Mouse (Mus musculus) bone marrow macrophage, adult 2 months (primary cell): ENCODE results near the gene Tsr1. TPM values are rescaled to one million over a fixed set of nuclear protein-coding genes. Genes with fewer than 3 reads are reported as not detected.

Experiments used
- H3K27ac ChIP-seq: 2 replicates; pipeline ENCODE4 v1.5.1; 2012; ENCODE audit warnings: low read depth, low read length; ENCODE audit not compliant: insufficient read depth
- H3K4me1 ChIP-seq: 2 replicates; pipeline ENCODE4 v1.6.1; 2012; ENCODE audit warnings: low read length; ENCODE audit not compliant: control insufficient read depth, insufficient read depth
- H3K4me3 ChIP-seq: 2 replicates; pipeline ENCODE4 v1.5.1; 2012; ENCODE audit warnings: mild to moderate bottlenecking, low read length, moderate library complexity; ENCODE audit not compliant: insufficient read depth
- CTCF ChIP-seq: IDR thresholded peaks from 2 replicates; pipeline ENCODE4 v1.5.1; 2012; ENCODE audit warnings: low read depth, mild to moderate bottlenecking, low read length, moderate library complexity
- POLR2A ChIP-seq: IDR thresholded peaks from 2 replicates; pipeline ENCODE4 v1.6.1; 2012; ENCODE audit warnings: mild to moderate bottlenecking, low read depth, low read length, borderline replicate concordance
- polyA plus RNA-seq: library from polyadenylated mRNA; stranded (reverse); fragments of >200 nt; gene quantifications from 2 replicates; pipeline ENCODE4 v1.2.4, GENCODE M21; 2012; ENCODE audit not compliant: missing spikeins, insufficient read depth, insufficient read length

The Tsr1 gene
- polyA plus RNA-seq, 1 experiment, result 6.6 TPM

- TF ChIP-seq POLR2A (peak; percentile 60; the same call in 1 of the 2 replicates), CTCF (0 out of 2 replicates have a peak, but pooled peaks have one; percentile 8)
- peak within 1 kb of the TSS; percentile 70 for H3K4me3 ChIP-seq
- peaks cover 15% of the 10 kb centered on the region for H3K4me1 ChIP-seq
- peak within 1 kb of the TSS; percentile 90 for H3K27ac ChIP-seq
These were observed 27.9 kb downstream of the Tsr1 start, which contains the start of the genes Smg6 and Srr for GRCm38 (mm10) chr11:74925577-74926387. Gene Smg6 (plus strand): TSS chr11:74925823. Gene Srr (minus strand): TSS chr11:74925948.

DNA sequence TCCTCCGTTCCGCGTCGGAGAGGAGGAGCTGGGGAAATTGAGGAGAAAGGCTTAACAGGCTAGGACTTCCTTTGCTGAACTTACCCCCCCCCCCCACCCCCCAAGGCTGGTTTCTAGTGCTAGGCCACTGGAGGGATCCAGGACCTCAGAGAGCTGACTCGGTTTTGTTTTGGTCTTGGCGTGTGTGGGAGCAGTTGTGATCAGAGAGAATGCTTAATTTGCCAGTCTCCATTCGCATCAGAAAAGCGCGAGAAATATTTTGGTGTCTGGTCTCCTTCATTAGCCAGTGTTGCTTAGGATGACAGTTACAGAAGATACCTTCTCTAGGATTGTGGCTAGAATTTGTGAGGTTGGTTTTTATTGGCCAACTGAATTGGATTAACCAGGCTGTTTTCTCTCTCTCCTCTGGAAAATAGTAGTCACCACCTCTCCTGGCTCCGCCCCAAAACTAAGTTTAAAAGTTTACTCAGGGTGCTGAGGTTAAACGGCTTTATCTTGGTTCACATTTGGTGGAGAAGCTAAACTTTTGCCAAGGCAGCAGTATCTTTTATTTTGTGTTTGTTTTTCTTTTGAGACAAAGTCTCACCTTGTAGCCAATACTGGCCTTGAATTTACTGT, 28.6 kb downstream of the Tsr1 start:
- peak overlapping the region; percentile 70 for H3K4me3 ChIP-seq
- H3K27ac ChIP-seq, result peak overlapping the region; percentile 90
- no peak for TF ChIP-seq POLR2A
- TF ChIP-seq CTCF, result no peak
- H3K4me1 ChIP-seq, result peaks cover 15% of the 10 kb centered on the region

DNA sequence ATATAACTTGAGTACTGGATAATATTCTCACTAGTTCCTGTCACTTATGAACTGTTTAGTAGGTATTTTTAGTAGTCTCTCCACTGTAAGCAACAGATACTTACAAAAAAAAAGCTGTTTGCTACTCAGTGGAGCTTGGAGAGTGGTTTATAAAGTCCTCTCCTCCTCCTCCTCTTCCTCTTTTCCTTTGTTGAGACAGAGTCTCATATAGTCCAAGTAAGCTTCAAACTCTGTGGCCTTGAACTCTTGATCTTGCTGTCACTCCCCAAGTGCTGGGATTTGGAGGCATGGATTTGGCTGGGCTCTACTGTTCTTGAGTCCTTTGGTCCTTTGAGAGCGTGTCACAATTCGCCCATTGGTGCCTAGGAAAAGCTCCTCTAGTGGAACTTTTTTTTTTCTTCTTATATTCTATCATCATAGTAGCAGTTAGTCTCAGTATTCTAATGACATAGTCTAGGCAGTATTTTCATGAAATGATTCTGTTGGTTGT, 29.4 kb downstream of the Tsr1 start:
- Histone ChIP-seq H3K4me1 (peaks cover 13% of the 10 kb centered on the region), H3K27ac (no peak overlapping the region), H3K4me3 (no peak overlapping the region)
- TF ChIP-seq CTCF (no peak), POLR2A (no peak)

DNA sequence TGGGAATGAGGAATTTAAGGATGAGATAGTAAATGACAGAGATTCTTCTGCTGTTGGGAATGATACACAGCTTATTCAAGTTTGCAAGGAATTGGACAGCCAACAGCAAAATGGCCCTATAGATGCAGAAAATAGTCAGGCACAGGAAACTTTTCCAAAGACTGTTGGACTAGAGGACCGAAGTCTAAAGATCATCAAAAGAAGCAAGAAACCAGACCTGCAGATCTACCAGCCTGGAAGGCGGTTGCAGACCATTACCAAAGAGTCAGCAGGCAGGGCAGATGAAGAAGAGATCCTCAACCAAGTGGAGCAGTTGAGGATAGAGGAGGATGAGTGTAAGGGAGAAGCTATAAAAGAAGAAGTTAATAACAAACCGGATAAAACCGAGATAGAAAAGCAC, 31.2 kb downstream of the Tsr1 start:
- no peak overlapping the region for H3K4me3 ChIP-seq
- H3K27ac ChIP-seq, result no peak overlapping the region
- no peak for TF ChIP-seq POLR2A
- no peak for TF ChIP-seq CTCF
- peaks cover 10% of the 10 kb centered on the region for H3K4me1 ChIP-seq

DNA sequence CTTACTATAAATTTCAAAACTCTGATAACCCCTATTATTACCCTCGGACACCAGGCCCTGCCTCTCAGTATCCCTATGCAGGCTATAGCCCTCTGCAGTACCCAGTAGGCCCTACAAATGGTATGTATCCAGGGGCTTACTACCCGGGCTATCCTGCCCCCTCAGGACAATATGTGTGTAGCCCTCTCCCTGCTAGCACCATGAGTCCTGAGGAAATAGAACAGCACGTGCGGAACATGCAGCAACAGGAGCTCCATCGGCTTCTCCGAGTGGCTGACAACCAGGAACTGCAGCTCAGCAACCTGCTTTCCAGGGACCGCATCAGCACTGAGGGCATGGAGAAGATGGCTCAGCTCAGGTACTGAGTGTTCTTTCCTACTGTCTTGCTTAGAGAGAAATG, 32.5 kb downstream of the Tsr1 start:
- no peak overlapping the region for H3K4me3 ChIP-seq
- no peak overlapping the region for H3K27ac ChIP-seq
- peaks cover 6% of the 10 kb centered on the region for H3K4me1 ChIP-seq
- no peak for TF ChIP-seq CTCF
- TF ChIP-seq POLR2A, result no peak

DNA sequence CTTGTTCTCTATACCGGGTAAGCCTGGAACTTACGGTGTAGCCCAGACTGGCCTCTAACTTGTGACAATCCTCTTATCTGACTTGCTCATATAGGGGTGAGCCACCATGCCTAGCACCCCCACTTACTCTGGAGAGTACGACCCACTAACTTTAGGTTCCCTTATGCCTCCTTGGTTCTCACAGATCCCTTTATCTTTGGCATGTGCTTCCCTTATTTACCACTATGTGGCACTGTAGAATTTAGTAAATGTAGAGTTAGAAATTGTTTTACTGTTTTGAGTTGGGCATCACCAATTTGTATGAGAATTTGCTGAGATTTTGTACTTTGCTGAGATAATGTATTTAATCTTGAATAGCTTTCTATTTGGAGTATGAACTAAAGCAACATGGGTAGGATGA, 48.5 kb downstream of the Tsr1 start:
- Histone ChIP-seq H3K27ac (no peak overlapping the region), H3K4me3 (no peak overlapping the region), H3K4me1 (peaks cover 4% of the 10 kb centered on the region)
- TF ChIP-seq POLR2A (no peak), CTCF (no peak)

- Histone ChIP-seq H3K4me3 (no peak overlapping the region), H3K4me1 (peaks cover 6% of the 10 kb centered on the region; the same call in 1 of the 2 replicates), H3K27ac (no peak overlapping the region)
- TF ChIP-seq POLR2A (no peak), CTCF (no peak)
These were observed 57.0 kb downstream of the Tsr1 start for GRCm38 (mm10) chr11:74954901-74955300.

GRCm38 (mm10) chr11:74956006-74956405, 58.1 kb downstream of the Tsr1 start:
- Histone ChIP-seq H3K4me1 (peaks cover 6% of the 10 kb centered on the region; the same call in 1 of the 2 replicates), H3K4me3 (no peak overlapping the region), H3K27ac (no peak overlapping the region)
- TF ChIP-seq CTCF (no peak), POLR2A (no peak)

GRCm38 (mm10) chr11:74957600-74957999, 59.7 kb downstream of the Tsr1 start:
- peaks cover 6% of the 10 kb centered on the region; the same call in 1 of the 2 replicates for H3K4me1 ChIP-seq
- H3K27ac ChIP-seq, result no peak overlapping the region
- H3K4me3 ChIP-seq, result no peak overlapping the region
- TF ChIP-seq POLR2A (no peak), CTCF (no peak)

Other genes with a start within 250 kb of the Tsr1 start
- gene Cluh, start 248.6 kb upstream of the Tsr1 start, polyA plus RNA-seq, result 13.5 and 14.5 TPM in 2 replicates
- gene Pafah1b1, start 173.4 kb upstream of the Tsr1 start, polyA plus RNA-seq, result 59.9 and 67.9 TPM in 2 replicates
- 8.9 and 9.2 TPM in 2 replicates for gene Mettl16, start 127.2 kb upstream of the Tsr1 start, polyA plus RNA-seq
- gene Mnt, start 67.2 kb upstream of the Tsr1 start, polyA plus RNA-seq, result 26.2 and 29.9 TPM in 2 replicates
- 2.3 and 3.7 TPM in 2 replicates for gene Sgsm2, start 1.0 kb upstream of the Tsr1 start, polyA plus RNA-seq
- gene Smg6, start 27.8 kb downstream of the Tsr1 start, polyA plus RNA-seq, result 13.7 and 14.7 TPM in 2 replicates
- gene Srr, start 27.9 kb downstream of the Tsr1 start, polyA plus RNA-seq, result 13.6 and 17.5 TPM in 2 replicates